Mouse (Mus musculus) bone marrow macrophage, adult 2 months (primary cell): ENCODE measurements around the gene Gm44805.

Experiments used
- CTCF ChIP-seq: IDR thresholded peaks from 2 replicates; pipeline ENCODE4 v1.5.1; 2012; ENCODE audit warnings: low read depth, mild to moderate bottlenecking, low read length, moderate library complexity
- POLR2A ChIP-seq: IDR thresholded peaks from 2 replicates; pipeline ENCODE4 v1.6.1; 2012; ENCODE audit warnings: mild to moderate bottlenecking, low read depth, low read length, borderline replicate concordance

GRCm38 (mm10) chr7:19716822-19717221 lies 35.6 kb upstream of the Gm44805 start:
- TF ChIP-seq CTCF (no peak), POLR2A (no peak)
